Mouse (Mus musculus) hematopoietic stem cell, adult 5-6 weeks (primary cell): ENCODE measurements at regions not wholly inside any gene's neighbourhood (a gene's known extent, or its start where the extent isn't known, plus 50 kb on each side); places are given as distances from the start of the nearest gene placed in this dataset.

Experiments
- ATAC-seq, 2 experiments: fragments of 125-278 bp in 1 of 2; replicated peaks in 1 of 2; 2 replicates each; pipeline ENCODE4 v1.8.0; 2016 to 2017; ENCODE audit warnings: inconsistent platforms in 2 of 2, mild to moderate bottlenecking in 2 of 2, moderate number of reproducible peaks in 2 of 2, low read depth in 1 of 2, moderate TSS enrichment in 1 of 2; ENCODE audit not compliant: low FRiP score in 2 of 2, poor library complexity in 2 of 2, severe bottlenecking in 2 of 2, insufficient read depth in 1 of 2, low TSS enrichment in 1 of 2

DNA sequence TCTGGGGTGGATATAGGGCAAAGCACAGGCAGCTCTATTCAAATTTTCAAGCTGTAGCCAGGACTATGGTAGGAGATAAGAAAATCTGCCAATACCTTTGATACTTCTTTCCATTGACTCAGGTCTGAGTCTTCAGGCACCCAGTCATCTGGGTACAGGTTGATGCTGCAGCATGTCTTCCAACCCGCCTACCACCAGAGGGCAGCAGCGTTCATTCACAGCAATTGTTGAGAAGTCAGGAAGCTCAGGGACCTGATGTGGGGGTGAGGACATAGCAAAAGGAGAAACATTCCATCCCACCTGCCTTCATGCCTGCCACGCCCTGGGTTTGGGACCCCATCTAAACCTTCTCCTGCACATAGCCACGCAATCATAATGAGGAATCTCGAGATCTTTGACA lies 118.2 kb upstream of the Gm21876 start:
- 0 out of 4 replicates have a peak, but pooled peaks of 1 of the 2 experiments have one; percentile 27 for ATAC-seq

- ATAC-seq = no peak
Observed at GRCm38 (mm10) chrX:21295460-21295859, 120.0 kb upstream of the Gm21876 start.

- no peak for ATAC-seq
Observed at GRCm38 (mm10) chrX:21297349-21297748, 121.9 kb upstream of the Gm21876 start.

DNA sequence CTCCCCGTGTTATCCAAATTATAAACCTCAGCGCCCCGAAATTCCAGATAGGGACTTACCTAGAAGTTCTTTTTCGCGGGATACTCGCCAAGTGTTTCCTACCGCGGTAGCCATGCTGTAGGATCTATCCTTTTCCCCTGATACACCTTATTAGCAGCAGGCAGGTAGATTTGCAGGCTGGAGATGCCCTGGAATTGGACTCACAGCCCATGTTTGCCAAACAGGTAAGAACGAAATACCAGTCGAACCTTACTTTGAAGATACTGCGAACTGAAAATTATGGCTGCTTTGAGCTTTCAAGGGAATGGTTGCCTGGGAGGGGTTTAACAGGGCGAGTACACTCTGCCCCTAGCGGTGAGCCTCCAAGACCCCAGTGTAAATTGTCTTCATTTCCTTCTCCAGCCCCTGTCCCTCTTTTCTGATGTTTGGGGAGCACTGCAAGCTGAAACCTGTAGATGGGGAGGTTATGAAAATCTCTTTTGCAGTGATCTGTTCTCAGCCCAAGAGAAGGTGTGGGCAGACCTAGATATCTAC lies 149.8 kb upstream of the Agtr2 start:
- ATAC-seq = peak; percentile 78 to 85; a peak in 3 of 4 replicates

- ATAC-seq = no peak
Observed at GRCm38 (mm10) chrX:21344397-21344796, 139.9 kb upstream of the Agtr2 start.

GRCm38 (mm10) chrX:21350503-21350902 lies 133.8 kb upstream of the Agtr2 start:
- no peak; a peak in 1 of 4 replicates for ATAC-seq

DNA sequence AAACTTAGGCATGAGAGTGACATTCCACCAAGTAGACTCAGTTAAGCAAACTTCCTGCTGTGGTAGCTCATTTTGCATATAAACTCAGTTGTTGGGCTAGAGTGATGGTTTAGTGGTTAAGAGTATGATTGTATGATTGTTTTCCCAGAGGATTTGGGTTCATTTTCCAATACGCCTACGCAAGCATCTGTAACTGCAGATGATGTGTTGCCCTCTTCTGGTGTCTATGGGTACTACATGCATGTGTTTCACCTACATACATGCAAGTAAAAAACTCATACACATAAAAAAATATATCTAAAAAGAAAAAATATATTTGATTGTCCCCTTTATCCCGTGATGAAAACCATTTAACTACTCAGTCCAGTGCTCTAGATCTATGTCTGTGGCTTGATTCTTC lies 132.0 kb upstream of the Agtr2 start:
- ATAC-seq = no peak

DNA sequence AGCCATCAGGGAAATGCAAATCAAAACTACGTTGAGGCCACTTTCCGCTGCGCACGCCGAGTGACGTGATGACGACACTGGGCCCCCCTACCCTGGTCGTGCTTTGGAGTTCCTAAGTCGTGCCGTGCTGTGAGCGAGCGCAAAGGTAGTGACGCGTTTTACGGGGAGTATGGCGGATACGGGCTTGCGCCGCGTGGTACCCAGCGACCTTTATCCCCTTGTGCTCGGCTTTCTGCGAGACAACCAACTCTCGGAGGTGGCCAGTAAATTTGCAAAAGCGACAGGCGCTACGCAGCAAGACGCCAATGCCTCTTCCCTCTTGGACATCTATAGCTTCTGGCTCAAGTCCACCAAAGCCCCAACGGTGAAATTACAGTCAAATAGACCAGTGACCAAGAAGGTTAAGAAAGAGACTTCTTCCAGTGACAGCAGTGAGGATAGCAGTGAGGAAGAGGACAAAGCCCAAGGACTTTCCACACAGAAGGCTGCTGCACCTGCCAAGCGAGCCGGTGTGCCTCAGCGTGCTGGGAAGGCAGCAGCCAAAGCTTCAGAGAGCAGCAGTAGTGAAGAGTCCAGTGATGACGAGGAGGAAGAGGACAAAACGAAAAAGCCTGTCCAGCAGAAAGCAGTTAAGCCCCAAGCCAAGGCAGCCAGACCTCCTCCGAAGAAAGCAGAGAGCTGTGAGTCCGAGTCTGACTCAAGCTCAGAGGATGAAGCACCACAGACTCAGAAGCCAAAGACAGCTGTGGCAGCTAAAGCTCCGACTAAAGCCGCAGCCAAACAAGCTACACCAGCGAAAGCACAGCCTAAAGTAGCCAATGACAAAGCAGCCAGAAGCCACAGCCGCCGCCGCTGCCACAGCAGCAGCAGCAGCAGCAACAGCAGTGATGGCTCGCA lies 123.3 kb upstream of the Agtr2 start:
- peak; percentile 92 to 97 for ATAC-seq

DNA sequence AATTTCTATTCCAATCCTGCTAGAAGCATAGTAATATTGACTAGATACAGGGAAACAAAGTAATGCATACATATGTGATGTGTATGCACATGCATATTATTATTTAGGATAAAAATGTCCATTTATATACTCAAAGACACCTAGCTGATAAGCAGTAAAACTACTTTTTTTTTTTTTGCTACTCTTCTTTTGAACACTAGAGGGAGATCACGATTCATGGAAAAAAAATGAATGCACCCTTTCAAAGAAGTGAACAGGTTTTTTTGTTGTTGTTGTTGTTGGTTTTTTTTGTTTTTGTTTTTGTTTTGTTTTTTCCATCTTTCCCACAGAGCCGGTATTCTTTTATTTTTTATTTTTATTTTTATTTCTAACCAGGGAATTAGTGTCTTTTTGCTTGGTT lies 99.1 kb upstream of the Agtr2 start:
- ATAC-seq = no peak

GRCm38 (mm10) chrX:21389992-21390391 lies 94.4 kb upstream of the Agtr2 start:
- no peak for ATAC-seq

- ATAC-seq = no peak
Observed at GRCm38 (mm10) chrX:21393212-21393611, 91.1 kb upstream of the Agtr2 start.

GRCm38 (mm10) chrX:21424797-21425196 lies 59.5 kb upstream of the Agtr2 start:
- ATAC-seq = no peak

DNA sequence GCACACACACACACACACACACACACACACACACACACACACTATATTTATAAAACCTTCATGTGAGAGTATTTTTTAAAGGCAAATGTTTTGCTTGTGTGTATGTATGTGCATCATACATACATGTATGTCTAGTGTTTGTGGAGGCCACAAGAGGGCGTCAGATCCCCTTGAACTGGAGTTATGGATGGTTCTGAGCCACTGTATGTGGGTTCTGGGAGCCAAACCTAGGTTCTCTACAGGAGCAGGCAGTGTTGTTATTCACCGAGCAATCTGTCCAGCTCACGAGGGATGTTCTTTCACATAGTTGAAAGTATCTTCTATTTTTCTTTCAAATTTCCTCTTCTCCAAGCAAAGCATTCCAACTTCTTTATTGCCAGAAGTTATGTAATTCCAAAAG lies 56.3 kb upstream of the Agtr2 start:
- ATAC-seq = no peak

DNA sequence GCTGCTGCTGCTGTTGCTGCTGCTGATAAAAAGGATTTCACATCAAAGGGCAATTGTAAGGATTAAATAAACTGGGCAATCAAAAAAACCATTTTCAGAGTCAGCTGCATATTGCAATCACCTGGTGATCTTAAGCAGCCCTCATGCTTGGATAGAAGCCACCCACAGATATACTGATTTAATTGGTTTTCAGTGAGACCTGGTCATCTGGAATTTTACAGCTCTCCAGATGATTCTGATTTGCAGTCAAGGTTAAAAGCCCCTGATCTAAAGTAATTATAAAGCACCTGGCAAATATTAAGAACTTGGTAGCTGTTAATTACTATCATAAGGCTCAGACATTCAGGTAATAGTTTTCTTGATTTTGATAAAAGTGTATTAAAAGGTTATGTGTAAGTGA lies 50.8 kb upstream of the Agtr2 start:
- ATAC-seq = no peak
